Mouse (Mus musculus): ENCODE results near the gene Fam171a2. TPM values are rescaled to one million over a fixed set of nuclear protein-coding genes. Genes with fewer than 3 reads are reported as not detected.

Fam171a2 gene
- polyA plus RNA-seq, 1 experiment from 2014 or later, result 1.7 TPM

DNA sequence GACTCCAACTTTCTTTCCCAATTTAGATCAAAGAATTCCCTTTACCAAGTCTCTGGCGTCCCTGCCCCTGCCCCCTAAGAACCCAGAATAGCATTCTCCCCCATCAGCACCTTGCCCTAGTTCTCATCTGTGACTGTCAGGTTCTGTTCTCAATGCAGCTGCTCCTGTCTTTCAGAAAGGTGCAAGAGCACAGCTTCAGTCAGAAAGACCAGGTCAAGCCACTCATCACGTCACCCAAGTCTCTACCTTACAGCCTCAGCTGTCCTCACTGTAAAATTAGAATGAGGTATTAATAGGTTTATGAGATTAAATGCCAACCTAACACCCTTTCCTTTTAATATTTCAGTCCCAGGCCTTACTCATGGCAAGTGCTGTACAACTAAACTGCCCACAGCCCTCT, 45.8 kb upstream of the Fam171a2 start:
- no peak for ATAC-seq
- no peaks in the 10 kb centered on the region for H3K4me1 ChIP-seq (replicated peaks; ENCODE audit: control insufficient read depth, insufficient read depth, low read length)
- WGBS, result 84% methylated on average over 2 of the region's 2 CpGs
- H3K4me3 ChIP-seq (ENCODE audit: low read depth, low read length), result no peak overlapping the region
- H3K36me3 ChIP-seq (ENCODE audit: control insufficient read depth, insufficient read depth), result peaks cover 25% of the 10 kb centered on the region
- no peak overlapping the region for H3K4me2 ChIP-seq (replicated peaks; ENCODE audit: low read depth)
- H3K9me3 ChIP-seq (ENCODE audit: control insufficient read depth), result no peaks in the 10 kb centered on the region
- H3K27ac ChIP-seq (ENCODE audit: low read depth, low read length), result no peak overlapping the region
- H3K27me3 ChIP-seq (replicated peaks; ENCODE audit: control insufficient read depth, insufficient read depth, low read length), result no peaks in the 10 kb centered on the region
- TF ChIP-seq CTCF (IDR thresholded peaks at IDR 0.05; ENCODE audit: low read depth), result no peak
- H3K9ac ChIP-seq (ENCODE audit: low read depth, low read length), result no peak overlapping the region

DNA sequence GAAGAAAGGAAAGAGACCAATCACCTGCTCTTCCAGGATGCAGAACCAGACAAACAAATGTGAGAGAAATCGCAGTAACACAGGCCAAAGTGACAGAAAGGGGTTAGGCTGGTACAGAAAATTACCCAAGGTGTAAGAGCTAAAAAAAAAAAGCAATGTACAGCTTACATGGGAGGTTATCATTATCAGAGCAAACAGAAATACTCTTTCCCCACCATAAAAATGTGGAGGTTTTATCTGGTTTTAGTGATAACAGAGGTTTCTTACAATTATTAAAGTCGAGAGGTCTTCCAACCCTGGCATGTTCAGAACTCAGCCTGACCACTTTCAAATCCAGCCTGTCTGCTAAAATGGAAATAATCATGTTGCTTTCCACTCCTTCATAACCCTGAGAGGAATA, 40.4 kb upstream of the Fam171a2 start:
- Histone ChIP-seq H3K4me1 (replicated peaks; ENCODE audit: control insufficient read depth, insufficient read depth, low read length) (no peaks in the 10 kb centered on the region), H3K4me3 (ENCODE audit: low read depth, low read length) (no peak overlapping the region), H3K4me2 (replicated peaks; ENCODE audit: low read depth) (no peak overlapping the region), H3K9ac (ENCODE audit: low read depth, low read length) (no peak overlapping the region), H3K27ac (ENCODE audit: low read depth, low read length) (no peak overlapping the region), H3K9me3 (ENCODE audit: control insufficient read depth) (no peaks in the 10 kb centered on the region), H3K27me3 (replicated peaks; ENCODE audit: control insufficient read depth, insufficient read depth, low read length) (no peaks in the 10 kb centered on the region), H3K36me3 (ENCODE audit: control insufficient read depth, insufficient read depth) (peaks cover 26% of the 10 kb centered on the region)
- no peak for ATAC-seq
- 48% methylated on average over 2 of the region's 2 CpGs for WGBS
- TF ChIP-seq CTCF (IDR thresholded peaks at IDR 0.05; ENCODE audit: low read depth), result no peak

GRCm38 (mm10) chr11:102486733-102487386, 39.4 kb upstream of the Fam171a2 start:
- H3K9ac ChIP-seq (ENCODE audit: low read depth, low read length), result no peak overlapping the region
- no peaks in the 10 kb centered on the region for H3K4me1 ChIP-seq (replicated peaks; ENCODE audit: control insufficient read depth, insufficient read depth, low read length)
- H3K27ac ChIP-seq (ENCODE audit: low read depth, low read length), result no peak overlapping the region
- H3K27me3 ChIP-seq (replicated peaks; ENCODE audit: control insufficient read depth, insufficient read depth, low read length), result no peaks in the 10 kb centered on the region
- no peak overlapping the region for H3K4me3 ChIP-seq (ENCODE audit: low read depth, low read length)
- 0 out of 2 replicates have a peak, but pooled peaks have one; percentile 54 for ATAC-seq
- no peaks in the 10 kb centered on the region for H3K9me3 ChIP-seq (ENCODE audit: control insufficient read depth)
- H3K4me2 ChIP-seq (replicated peaks; ENCODE audit: low read depth), result no peak overlapping the region
- H3K36me3 ChIP-seq (ENCODE audit: control insufficient read depth, insufficient read depth), result peaks cover 29% of the 10 kb centered on the region
- 66% methylated on average over 11 of the region's 11 CpGs for WGBS
- TF ChIP-seq CTCF (IDR thresholded peaks at IDR 0.05; ENCODE audit: low read depth), result peak; percentile 82

DNA sequence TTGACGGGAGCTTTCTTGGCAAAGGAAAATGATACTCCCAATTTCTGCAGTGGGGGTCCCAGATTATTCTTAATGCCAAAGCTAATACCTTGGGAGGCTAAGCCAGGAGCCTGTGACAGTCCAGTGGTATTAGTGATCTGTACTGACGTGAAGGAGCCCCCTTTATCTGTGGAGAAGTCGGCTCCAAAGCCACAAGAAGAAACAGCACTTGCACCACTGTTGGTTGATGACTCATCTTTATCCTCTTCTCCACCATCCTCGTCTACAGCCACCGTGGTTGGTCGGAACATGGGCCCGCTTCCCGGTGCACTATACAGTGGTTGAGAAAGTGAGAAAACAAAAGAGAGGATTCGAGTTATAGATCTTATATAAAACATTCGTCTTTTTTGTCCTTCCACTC, 34.3 kb upstream of the Fam171a2 start:
- Histone ChIP-seq H3K9ac (ENCODE audit: low read depth, low read length) (no peak overlapping the region), H3K9me3 (ENCODE audit: control insufficient read depth) (no peaks in the 10 kb centered on the region), H3K4me3 (ENCODE audit: low read depth, low read length) (no peak overlapping the region), H3K27me3 (replicated peaks; ENCODE audit: control insufficient read depth, insufficient read depth, low read length) (no peaks in the 10 kb centered on the region), H3K4me1 (replicated peaks; ENCODE audit: control insufficient read depth, insufficient read depth, low read length) (no peaks in the 10 kb centered on the region), H3K27ac (ENCODE audit: low read depth, low read length) (no peak overlapping the region), H3K36me3 (ENCODE audit: control insufficient read depth, insufficient read depth) (peaks cover 69% of the 10 kb centered on the region), H3K4me2 (replicated peaks; ENCODE audit: low read depth) (no peak overlapping the region)
- ATAC-seq, result no peak
- TF ChIP-seq CTCF (IDR thresholded peaks at IDR 0.05; ENCODE audit: low read depth), result no peak
- 91% methylated on average over 10 of the region's 10 CpGs for WGBS

DNA sequence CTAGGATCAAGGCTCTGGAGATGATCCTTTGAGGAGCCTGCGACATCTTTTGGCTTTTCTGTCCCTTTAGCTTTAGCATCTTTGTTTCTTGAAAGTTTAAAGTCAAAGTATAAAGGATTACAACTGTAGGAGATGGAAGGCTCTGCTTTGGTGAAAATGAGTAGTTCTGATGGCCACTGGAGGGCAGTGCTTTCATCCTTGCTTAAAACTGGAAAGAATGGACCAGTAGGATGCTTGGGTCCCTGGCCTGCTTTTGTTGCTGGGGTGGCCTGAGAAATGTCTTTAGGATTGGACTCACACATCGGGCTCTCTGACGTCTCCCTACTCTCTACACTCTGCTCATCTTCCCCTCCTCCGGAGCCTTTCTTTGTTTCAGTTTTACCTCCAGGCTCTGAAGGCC, 33.4 kb upstream of the Fam171a2 start:
- H3K4me3 ChIP-seq (ENCODE audit: low read depth, low read length), result no peak overlapping the region
- no peak overlapping the region for H3K27ac ChIP-seq (ENCODE audit: low read depth, low read length)
- WGBS, result 90% methylated on average over 4 of the region's 4 CpGs
- no peak overlapping the region for H3K4me2 ChIP-seq (replicated peaks; ENCODE audit: low read depth)
- H3K4me1 ChIP-seq (replicated peaks; ENCODE audit: control insufficient read depth, insufficient read depth, low read length), result no peaks in the 10 kb centered on the region
- H3K27me3 ChIP-seq (replicated peaks; ENCODE audit: control insufficient read depth, insufficient read depth, low read length), result no peaks in the 10 kb centered on the region
- H3K9me3 ChIP-seq (ENCODE audit: control insufficient read depth), result no peaks in the 10 kb centered on the region
- H3K9ac ChIP-seq (ENCODE audit: low read depth, low read length), result no peak overlapping the region
- H3K36me3 ChIP-seq (ENCODE audit: control insufficient read depth, insufficient read depth), result peaks cover 61% of the 10 kb centered on the region
- peak; percentile 61 for TF ChIP-seq CTCF (IDR thresholded peaks at IDR 0.05; ENCODE audit: low read depth)
- no peak for ATAC-seq

DNA sequence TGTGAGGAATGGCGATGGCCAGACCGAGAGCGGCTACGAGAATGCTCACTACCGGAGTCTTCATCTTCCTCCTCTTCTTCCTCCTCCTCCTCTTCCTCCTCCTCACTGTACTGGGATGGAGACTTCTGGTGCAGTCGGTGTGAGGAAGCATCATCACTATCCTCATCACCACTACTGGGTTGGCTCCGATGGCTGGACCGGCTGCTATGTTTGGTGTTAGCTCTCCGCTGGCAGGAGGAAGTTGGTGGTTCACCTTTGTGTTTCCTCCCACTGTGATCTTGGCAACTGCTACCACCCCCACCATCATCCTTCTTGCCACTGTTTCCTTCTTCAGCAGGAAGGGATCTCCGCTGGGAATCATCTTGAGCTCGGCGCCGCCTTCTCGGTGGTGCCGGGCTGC, 32.6 kb upstream of the Fam171a2 start:
- WGBS, result 98% methylated on average over 15 of the region's 15 CpGs

More for the DNA sequence above, 32.6 kb upstream of the Fam171a2 start:
- ATAC-seq, result no peak
- H3K4me3 ChIP-seq (ENCODE audit: low read depth, low read length), result no peak overlapping the region
- H3K27ac ChIP-seq (ENCODE audit: low read depth, low read length), result no peak overlapping the region
- TF ChIP-seq CTCF (IDR thresholded peaks at IDR 0.05; ENCODE audit: low read depth), result no peak
- no peak overlapping the region for H3K4me2 ChIP-seq (replicated peaks; ENCODE audit: low read depth)
- no peaks in the 10 kb centered on the region for H3K27me3 ChIP-seq (replicated peaks; ENCODE audit: control insufficient read depth, insufficient read depth, low read length)
- H3K9me3 ChIP-seq (ENCODE audit: control insufficient read depth), result no peaks in the 10 kb centered on the region
- H3K36me3 ChIP-seq (ENCODE audit: control insufficient read depth, insufficient read depth), result peaks cover 55% of the 10 kb centered on the region
- H3K9ac ChIP-seq (ENCODE audit: low read depth, low read length), result no peak overlapping the region
- no peaks in the 10 kb centered on the region for H3K4me1 ChIP-seq (replicated peaks; ENCODE audit: control insufficient read depth, insufficient read depth, low read length)

Measured in intestine, postnatal 0 days (tissue).